Mouse (Mus musculus) cerebral cortex, adult 2 months (tissue): ENCODE data around the gene Igf2r.

Experiments used
- WGBS: fragments of 180-500 bp; shearing (Covaris S2); methylation state at CpG from one replicate; pipeline ENCODE4 v1.1.7; 2018; 5-methylcytosine and 5-hydroxymethylcytosine counted together

The Igf2r gene

GRCm38 (mm10) chr17:12715032-12715431, 54.4 kb downstream of the Igf2r start:
- WGBS: 75% methylated on average over 1 of the region's 1 CpGs

DNA sequence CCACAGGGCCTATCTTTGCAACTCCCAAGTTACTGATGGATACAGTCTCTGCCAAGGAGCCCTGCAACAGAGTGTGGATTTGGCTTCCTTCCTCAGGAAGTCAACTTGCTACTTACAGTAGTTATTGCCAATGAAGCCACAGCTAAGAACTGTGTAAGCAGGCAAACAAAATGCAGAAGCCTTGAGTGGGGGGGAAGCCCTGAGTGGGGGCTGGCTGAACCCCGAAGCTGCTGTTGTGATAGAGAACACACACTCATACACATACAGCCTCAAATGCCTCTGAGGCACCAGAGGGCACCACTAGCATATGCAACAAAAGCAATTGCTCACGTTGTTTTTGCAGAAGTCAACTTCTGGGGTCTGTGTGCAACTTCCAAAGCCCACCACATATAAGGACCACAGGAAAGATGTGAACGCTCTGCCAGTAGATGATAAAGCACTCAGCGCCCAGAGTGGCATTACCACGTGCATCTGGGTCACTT, 55.3 kb downstream of the Igf2r start:
- WGBS: 60% methylated on average over 5 of the region's 5 CpGs

DNA sequence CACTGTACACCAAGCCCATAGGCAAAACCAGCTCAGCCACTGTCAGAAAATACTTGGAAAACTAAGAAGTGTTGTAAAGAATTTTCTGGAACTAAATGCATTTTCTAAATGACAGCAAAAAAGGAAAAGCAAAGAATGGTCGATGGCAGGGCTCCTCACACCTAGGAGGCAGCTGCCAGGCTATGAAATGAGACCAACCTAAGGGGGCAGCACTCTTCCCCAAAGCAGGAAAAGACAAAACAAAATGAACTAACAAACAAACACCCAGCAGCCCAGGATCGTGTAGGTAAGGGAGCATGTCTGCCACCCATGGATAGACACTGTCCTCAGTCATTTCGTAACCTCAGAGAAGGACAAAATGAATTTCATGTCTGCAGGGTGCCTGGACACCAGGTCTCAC, 56.5 kb downstream of the Igf2r start:
- WGBS: 81% methylated on average over 3 of the region's 3 CpGs

- 96% methylated on average over 2 of the region's 2 CpGs for WGBS
Measured at GRCm38 (mm10) chr17:12710976-12711375, 58.5 kb downstream of the Igf2r start.

DNA sequence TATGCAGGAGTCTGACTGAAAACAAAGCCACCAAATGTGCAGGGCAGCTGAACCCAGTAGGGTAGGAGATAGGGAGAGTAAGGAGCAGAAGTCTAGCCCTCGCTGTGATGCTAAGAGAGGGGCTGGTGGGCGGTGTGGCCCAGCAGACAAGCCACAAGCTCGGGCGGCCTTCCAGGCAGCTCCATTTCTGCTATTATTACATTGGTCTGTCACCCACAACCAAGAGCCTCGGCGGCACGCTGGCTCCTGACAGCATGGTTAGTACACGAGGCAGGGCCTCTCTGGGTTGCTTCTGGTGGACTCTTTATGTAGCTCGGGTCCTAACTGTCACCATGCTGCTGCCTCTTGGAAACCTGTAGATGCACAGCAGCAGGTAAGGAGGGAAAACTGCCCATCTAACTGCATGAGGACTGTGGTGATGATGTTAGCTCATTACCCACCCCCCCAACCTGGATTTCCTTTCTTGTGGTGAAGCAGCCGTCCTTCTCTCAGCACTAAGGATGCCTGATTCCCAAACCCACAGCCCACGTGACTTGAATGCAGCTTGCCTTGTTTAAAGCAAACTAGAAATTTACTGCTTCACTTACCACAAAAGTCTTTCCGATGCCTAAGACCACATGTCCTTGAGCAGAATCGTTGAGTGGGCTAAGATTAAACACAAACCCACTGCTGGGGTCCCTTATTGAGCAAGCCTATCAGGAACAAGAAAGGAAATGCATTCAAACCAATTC, 59.2 kb downstream of the Igf2r start:
- 56% methylated on average over 13 of the region's 13 CpGs for WGBS

GRCm38 (mm10) chr17:12708398-12708797, 61.1 kb downstream of the Igf2r start:
- WGBS: 90% methylated on average over 3 of the region's 3 CpGs

GRCm38 (mm10) chr17:12706590-12707049, 62.8 kb downstream of the Igf2r start:
- 85% methylated on average over 10 of the region's 10 CpGs for WGBS

DNA sequence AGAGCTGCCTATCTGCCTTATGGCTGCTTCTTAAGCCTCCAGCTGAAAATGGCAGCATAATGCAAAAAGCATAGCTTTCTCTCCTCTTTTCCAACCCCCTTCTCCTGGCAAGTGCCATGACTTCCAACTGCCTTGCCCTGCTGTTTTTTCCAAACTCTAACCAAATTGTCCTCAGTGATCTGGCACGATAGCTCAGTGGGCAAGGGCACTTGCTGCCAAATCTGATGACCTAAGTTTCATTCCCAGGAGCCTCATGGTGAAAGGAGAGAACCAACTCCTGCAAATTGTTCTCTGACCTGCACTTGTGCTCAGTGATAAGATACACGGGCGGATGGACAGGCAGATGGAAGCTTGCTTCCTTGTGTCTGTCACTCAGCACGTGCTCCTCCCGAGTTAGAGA, 66.6 kb downstream of the Igf2r start:
- 87% methylated on average over 5 of the region's 5 CpGs for WGBS

GRCm38 (mm10) chr17:12700373-12700772, 69.1 kb downstream of the Igf2r start:
- WGBS: 97% methylated on average over 6 of the region's 6 CpGs

DNA sequence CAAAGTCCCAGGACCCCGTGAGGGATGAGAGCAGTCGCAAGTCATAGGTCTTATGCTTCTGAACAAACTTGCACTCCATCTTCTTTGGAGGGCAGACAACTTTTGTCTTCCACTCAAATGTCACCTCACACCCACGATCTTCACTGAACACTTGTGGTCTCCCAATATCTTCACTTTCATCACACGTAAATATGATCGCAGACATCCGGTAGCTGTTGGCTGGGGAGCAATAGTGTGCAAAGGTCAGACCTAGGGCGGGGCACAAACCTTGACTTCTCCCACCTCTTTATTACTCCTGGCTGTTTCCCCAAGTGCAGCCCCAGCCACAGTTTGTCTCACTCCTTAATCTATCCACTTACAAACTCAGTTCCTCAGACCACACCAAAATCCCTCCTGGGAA, 77.6 kb downstream of the Igf2r start:
- 91% methylated on average over 7 of the region's 7 CpGs for WGBS

DNA sequence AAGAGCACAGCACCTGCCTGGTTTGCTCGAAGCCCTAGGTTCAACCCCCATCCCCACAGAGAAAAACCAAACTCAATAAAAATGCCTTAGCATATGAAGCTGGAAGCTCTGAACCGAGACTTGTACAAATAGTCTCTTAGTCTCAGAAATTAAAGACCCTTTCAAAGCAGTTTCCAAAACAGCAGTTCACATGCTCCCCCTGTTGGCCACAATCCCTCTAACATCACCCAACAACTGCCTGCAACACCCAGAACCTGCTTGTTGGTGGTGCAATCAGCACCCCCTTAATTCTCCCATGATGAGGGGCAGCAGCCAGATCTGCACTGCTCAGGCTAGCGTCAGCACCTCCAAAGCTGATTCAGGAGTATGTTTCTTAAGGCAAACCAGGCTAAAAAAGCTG, 79.9 kb downstream of the Igf2r start:
- 70% methylated on average over 3 of the region's 3 CpGs for WGBS

- 73% methylated on average over 20 of the region's 20 CpGs for WGBS
Measured at GRCm38 (mm10) chr17:12688427-12689110, 80.9 kb downstream of the Igf2r start.

- WGBS: 84% methylated on average over 7 of the region's 7 CpGs
Measured at GRCm38 (mm10) chr17:12684928-12685624, 84.4 kb downstream of the Igf2r start.

- 82% methylated on average over 4 of the region's 4 CpGs for WGBS
Measured at GRCm38 (mm10) chr17:12684412-12684811, 85.1 kb downstream of the Igf2r start.

- 93% methylated on average over 13 of the region's 13 CpGs for WGBS
Measured at GRCm38 (mm10) chr17:12683582-12683981, 85.9 kb downstream of the Igf2r start.

- WGBS: 88% methylated on average over 7 of the region's 7 CpGs
Measured at GRCm38 (mm10) chr17:12675646-12676045, 93.8 kb downstream of the Igf2r start, which contains the start of gene Slc22a1. Gene Slc22a1 (minus strand): TSS chr17:12675829.

DNA sequence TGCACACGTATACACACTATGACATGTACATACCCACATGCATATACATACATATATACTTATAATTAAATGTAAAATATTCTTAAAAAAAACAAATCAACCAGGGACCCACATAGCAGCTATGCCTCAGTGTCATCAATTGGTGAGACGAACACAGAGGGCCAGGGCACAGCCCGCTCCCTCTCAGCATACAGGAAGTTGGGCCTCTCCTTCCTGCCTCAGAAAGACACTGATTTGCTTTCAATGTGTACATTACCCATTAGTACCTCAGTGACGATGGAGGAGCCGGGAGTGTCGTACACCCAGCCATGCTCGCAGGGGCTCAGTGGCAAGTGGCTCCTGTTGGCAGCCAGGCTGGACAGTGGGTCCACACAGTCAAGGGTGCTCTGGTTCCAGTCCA, 94.5 kb downstream of the Igf2r start:
- WGBS: 93% methylated on average over 7 of the region's 7 CpGs

GRCm38 (mm10) chr17:12673871-12674270, 95.6 kb downstream of the Igf2r start:
- 78% methylated on average over 3 of the region's 3 CpGs for WGBS

- WGBS: 79% methylated on average over 7 of the region's 7 CpGs
Measured at GRCm38 (mm10) chr17:12672285-12672790, 97.1 kb downstream of the Igf2r start.

- WGBS: 89% methylated on average over 5 of the region's 5 CpGs
Measured at GRCm38 (mm10) chr17:12671029-12671605, 98.3 kb downstream of the Igf2r start.

- WGBS: 77% methylated on average over 7 of the region's 7 CpGs
Measured at GRCm38 (mm10) chr17:12668478-12669362, 100.7 kb downstream of the Igf2r start.
